Mouse (Mus musculus) thymus, adult 2 months (tissue): Measurements from ENCODE around the gene Mylk.

Experiments used
- CTCF ChIP-seq: fragments of 200-500 bp; IDR thresholded peaks from 2 replicates; pipeline ENCODE4 v1.5.1; 2012; ENCODE audit warnings: mild to moderate bottlenecking, control low read depth, low read length, moderate library complexity, borderline replicate concordance; ENCODE audit not compliant: control insufficient read depth, poor library complexity, insufficient read depth; ENCODE audit errors: extremely low read depth
- POLR2A ChIP-seq: fragments of 200-500 bp; IDR thresholded peaks from 2 replicates; pipeline ENCODE4 v1.6.1; 2012; ENCODE audit warnings: mild to moderate bottlenecking, low read length, control low read depth, moderate library complexity; ENCODE audit not compliant: control insufficient read depth, poor library complexity, insufficient read depth; ENCODE audit errors: extremely low read depth

DNA sequence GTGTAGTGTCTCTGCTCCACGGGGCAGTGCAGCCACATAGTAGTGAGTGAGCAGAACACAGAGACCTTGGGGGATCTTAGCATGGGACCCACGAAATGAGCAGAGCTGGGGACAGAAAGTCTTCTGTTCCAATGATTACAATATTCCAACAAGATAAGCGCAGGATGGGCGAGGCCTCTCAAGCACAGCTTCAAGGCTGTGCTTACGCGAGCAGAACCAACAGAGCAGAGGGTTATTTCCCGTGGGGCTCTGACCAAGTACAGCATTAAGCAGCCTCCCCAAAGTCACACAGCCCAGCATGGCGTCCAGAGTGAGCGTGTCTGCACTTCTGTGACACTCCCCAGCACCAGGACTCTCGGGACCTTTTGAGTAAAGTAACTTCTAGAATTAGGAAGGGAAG lies 252.6 kb downstream of the Mylk start:
- TF ChIP-seq POLR2A (no peak), CTCF (no peak)
